Mouse (Mus musculus) midbrain, embryonic 12.5 days (tissue): ENCODE measurements around the gene Sytl1. TPM values are rescaled to one million over a fixed set of nuclear protein-coding genes. Genes with fewer than 3 reads are reported as not detected.

ENCODE experiments used
- ATAC-seq: fragments of 200-750 bp; cut with Nextera tagmentation; 2 replicates; pipeline ENCODE4 v1.8.0; 2017; ENCODE audit warnings: low read depth, moderate TSS enrichment, moderate library complexity; ENCODE audit not compliant: low FRiP score
- H3K27ac ChIP-seq: fragments of 300-500 bp; sonication (generic); replicated peaks from 2 replicates; pipeline ENCODE4 v1.5.1; 2016; ENCODE audit warnings: mild to moderate bottlenecking
- H3K27me3 ChIP-seq: fragments of 300-500 bp; sonication (generic); 2 replicates; pipeline ENCODE4 v1.6.1; 2016; ENCODE audit warnings: mild to moderate bottlenecking
- H3K36me3 ChIP-seq: fragments of 300-500 bp; sonication (generic); 2 replicates; pipeline ENCODE4 v1.6.1; 2016
- H3K4me1 ChIP-seq: fragments of 300-500 bp; sonication (generic); 2 replicates; pipeline ENCODE4 v1.6.1; 2016
- H3K4me2 ChIP-seq: fragments of 300-500 bp; sonication (generic); replicated peaks from 2 replicates; pipeline ENCODE4 v1.6.1; 2016; ENCODE audit warnings: mild to moderate bottlenecking, moderate library complexity
- H3K4me3 ChIP-seq: fragments of 300-500 bp; sonication (generic); 2 replicates; pipeline ENCODE4 v1.5.1; 2016; ENCODE audit warnings: mild to moderate bottlenecking
- H3K9ac ChIP-seq: fragments of 300-500 bp; sonication (generic); replicated peaks from 2 replicates; pipeline ENCODE4 v1.6.1; 2016; ENCODE audit warnings: mild to moderate bottlenecking, moderate library complexity
- H3K9me3 ChIP-seq: fragments of 300-500 bp; sonication (generic); 2 replicates; pipeline ENCODE4 v1.6.1; 2016; ENCODE audit warnings: mild to moderate bottlenecking
- WGBS: fragments of 180-500 bp; shearing (Covaris S2); methylation state at CpG from one replicate; pipeline ENCODE4 v1.1.7; 2016; 5-methylcytosine and 5-hydroxymethylcytosine counted together
- polyA plus RNA-seq: library from polyadenylated mRNA; unstranded; fragments of >200 nt; fragmentation: Nextera tagmentation; extraction: Ambion mirVana; gene quantifications from 2 replicates; pipeline ENCODE4 v1.2.1, GENCODE M21; 2016

Gene Sytl1
- polyA plus RNA-seq, result 1.3 and 1.8 TPM in 2 replicates

GRCm38 (mm10) chr4:133262882-133263281 is at the start of gene Sytl1:
TSS of gene Sytl1 (minus strand) at chr4:133263113.
- H3K4me2 ChIP-seq, result no peak within 1 kb of the TSS
- H3K27ac ChIP-seq, result no peak within 1 kb of the TSS
- no peaks in the 10 kb centered on the region for H3K4me1 ChIP-seq
- no peak for ATAC-seq
- peaks cover 48% of the 10 kb centered on the region for H3K36me3 ChIP-seq
- 41% methylated on average over 7 of the region's 7 CpGs for WGBS
- no peak within 1 kb of the TSS for H3K4me3 ChIP-seq
- H3K9me3 ChIP-seq, result 0 out of 2 replicates have a peak, but pooled peaks cover 4% of the 10 kb centered on the region
- H3K27me3 ChIP-seq, result peaks cover 10% of the 10 kb centered on the region
- H3K9ac ChIP-seq, result no peak within 1 kb of the TSS

GRCm38 (mm10) chr4:133309948-133310347 is 47.0 kb upstream of the Sytl1 start:
- no peak for ATAC-seq
- no peaks in the 10 kb centered on the region for H3K9me3 ChIP-seq
- H3K27me3 ChIP-seq, result no peaks in the 10 kb centered on the region
- H3K4me3 ChIP-seq, result no peak overlapping the region
- H3K4me1 ChIP-seq, result no peaks in the 10 kb centered on the region
- H3K27ac ChIP-seq, result no peak overlapping the region
- 0% methylated on average over 3 of the region's 3 CpGs for WGBS
- peaks cover 24% of the 10 kb centered on the region; the same call in 1 of the 2 replicates for H3K36me3 ChIP-seq
- no peak overlapping the region for H3K9ac ChIP-seq
- no peak overlapping the region for H3K4me2 ChIP-seq

GRCm38 (mm10) chr4:133307331-133307730 is 44.4 kb upstream of the Sytl1 start:
- no peak overlapping the region for H3K4me3 ChIP-seq
- H3K27ac ChIP-seq, result no peak overlapping the region
- no peaks in the 10 kb centered on the region for H3K4me1 ChIP-seq
- no peak for ATAC-seq
- H3K9me3 ChIP-seq, result no peaks in the 10 kb centered on the region
- no peaks in the 10 kb centered on the region for H3K27me3 ChIP-seq
- WGBS, result 36% methylated on average over 3 of the region's 3 CpGs
- H3K36me3 ChIP-seq, result peaks cover 16% of the 10 kb centered on the region; the same call in 1 of the 2 replicates
- no peak overlapping the region for H3K4me2 ChIP-seq
- no peak overlapping the region for H3K9ac ChIP-seq

DNA sequence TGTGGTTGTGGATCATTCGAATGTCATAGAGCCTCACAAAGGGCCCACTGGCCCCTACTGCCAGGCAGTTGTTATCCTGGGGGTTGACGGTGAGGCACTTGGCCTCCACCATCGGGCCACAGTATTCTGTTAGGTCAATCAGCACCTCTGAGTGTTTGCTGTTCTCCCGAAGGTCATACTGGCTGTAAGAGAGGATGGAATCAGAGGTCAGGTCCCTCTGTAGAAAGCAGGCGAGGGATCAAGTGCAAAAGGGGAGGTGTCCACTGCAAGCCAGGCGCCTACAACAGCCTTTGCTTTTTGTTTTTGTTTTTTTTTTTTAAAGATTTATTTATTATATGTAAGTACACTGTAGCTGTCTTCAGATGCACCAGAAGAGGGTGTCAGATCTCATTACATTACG is 42.9 kb upstream of the Sytl1 start:
- Histone ChIP-seq H3K4me2 (no peak overlapping the region), H3K4me3 (no peak overlapping the region), H3K9ac (no peak overlapping the region), H3K4me1 (no peaks in the 10 kb centered on the region), H3K36me3 (peaks cover 25% of the 10 kb centered on the region), H3K27ac (no peak overlapping the region), H3K27me3 (no peaks in the 10 kb centered on the region), H3K9me3 (no peaks in the 10 kb centered on the region)
- no peak for ATAC-seq
- 92% methylated on average over 7 of the region's 7 CpGs for WGBS

DNA sequence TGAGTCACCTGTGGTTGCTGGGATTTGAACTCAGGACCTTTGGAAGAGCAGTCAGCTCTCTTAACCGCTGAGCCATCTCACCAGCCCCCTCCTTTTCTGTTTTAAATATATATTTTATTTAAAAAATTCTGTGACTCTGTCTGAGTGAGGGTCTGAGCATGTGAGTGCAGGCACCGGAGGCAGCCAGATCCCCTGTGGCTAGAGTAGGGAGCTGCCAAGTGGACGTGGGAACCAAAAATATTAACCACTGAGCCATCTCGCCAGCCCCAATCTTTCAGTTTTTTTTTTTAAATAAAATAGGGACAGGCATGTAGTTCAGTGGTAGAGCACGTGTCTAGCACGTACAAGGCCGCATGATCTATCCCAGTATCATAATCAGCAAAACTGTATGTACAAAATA is 41.9 kb upstream of the Sytl1 start:
- Histone ChIP-seq H3K36me3 (peaks cover 36% of the 10 kb centered on the region), H3K27me3 (no peaks in the 10 kb centered on the region), H3K27ac (no peak overlapping the region), H3K9me3 (no peaks in the 10 kb centered on the region), H3K9ac (no peak overlapping the region), H3K4me2 (no peak overlapping the region), H3K4me1 (no peaks in the 10 kb centered on the region), H3K4me3 (no peak overlapping the region)
- ATAC-seq, result no peak
- WGBS, result 94% methylated on average over 7 of the region's 7 CpGs

DNA sequence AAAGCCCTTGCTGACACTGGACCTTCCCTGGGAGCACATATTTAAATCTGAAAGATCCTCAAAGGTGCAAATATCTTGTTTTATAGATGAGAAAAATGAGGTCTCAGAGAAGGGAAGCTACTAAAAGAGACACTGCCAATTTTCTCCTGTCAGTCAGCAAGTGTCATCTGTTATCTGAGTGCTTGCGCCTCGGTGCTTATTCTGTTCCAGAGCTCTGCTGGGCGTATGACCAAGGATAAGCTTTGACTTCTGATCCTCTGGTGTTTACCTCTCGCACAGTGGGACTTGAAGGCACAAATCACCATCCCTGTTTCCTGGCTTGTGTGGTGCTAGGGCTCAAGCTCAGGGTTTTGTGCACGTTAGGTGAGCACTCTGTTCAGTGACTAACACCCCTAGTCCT is 39.8 kb upstream of the Sytl1 start:
- no peak for ATAC-seq
- no peaks in the 10 kb centered on the region for H3K27me3 ChIP-seq
- H3K4me1 ChIP-seq, result peaks cover 7% of the 10 kb centered on the region
- H3K9ac ChIP-seq, result no peak overlapping the region
- H3K4me3 ChIP-seq, result no peak overlapping the region
- WGBS, result 86% methylated on average over 5 of the region's 5 CpGs
- H3K9me3 ChIP-seq, result no peaks in the 10 kb centered on the region
- H3K36me3 ChIP-seq, result peaks cover 36% of the 10 kb centered on the region
- H3K4me2 ChIP-seq, result no peak overlapping the region
- H3K27ac ChIP-seq, result no peak overlapping the region

DNA sequence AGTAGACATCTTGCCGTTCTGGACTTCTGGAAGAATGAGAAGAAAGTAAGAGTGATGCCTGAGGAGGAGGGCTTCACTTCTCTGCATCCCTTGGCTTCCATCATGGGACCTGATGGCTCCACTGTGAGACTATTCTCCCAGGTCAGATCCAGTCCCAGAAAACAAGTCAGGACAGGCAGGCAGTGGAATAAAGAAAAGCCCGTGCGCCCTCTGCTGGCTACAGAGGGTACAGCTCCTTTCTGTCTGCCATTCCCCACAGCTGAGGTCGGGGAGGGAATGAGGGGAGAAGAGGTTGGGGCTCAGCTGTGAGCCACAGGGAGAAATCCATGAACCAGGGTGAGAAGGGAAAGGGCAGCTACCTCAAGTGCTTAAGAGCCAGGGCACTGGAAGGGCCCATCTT is 38.9 kb upstream of the Sytl1 start:
- H3K36me3 ChIP-seq, result peaks cover 36% of the 10 kb centered on the region
- 25% methylated on average over 4 of the region's 4 CpGs for WGBS
- ATAC-seq, result 0 out of 2 replicates have a peak, but pooled peaks have one; percentile 21

GRCm38 (mm10) chr4:133300421-133300820 is 37.5 kb upstream of the Sytl1 start:
- Histone ChIP-seq H3K9me3 (no peaks in the 10 kb centered on the region), H3K27ac (no peak overlapping the region), H3K36me3 (peaks cover 41% of the 10 kb centered on the region), H3K4me1 (peaks cover 12% of the 10 kb centered on the region), H3K27me3 (no peaks in the 10 kb centered on the region), H3K4me3 (no peak overlapping the region), H3K4me2 (no peak overlapping the region), H3K9ac (no peak overlapping the region)
- WGBS, result 89% methylated on average over 11 of the region's 11 CpGs
- ATAC-seq, result no peak

More for the DNA sequence above, 38.9 kb upstream of the Sytl1 start:
- peaks cover 12% of the 10 kb centered on the region for H3K4me1 ChIP-seq
- no peak overlapping the region for H3K9ac ChIP-seq
- 0 out of 2 replicates have a peak overlapping the region, but pooled peaks have one; percentile 15 for H3K27ac ChIP-seq
- H3K27me3 ChIP-seq, result no peaks in the 10 kb centered on the region
- no peak overlapping the region for H3K4me3 ChIP-seq
- no peaks in the 10 kb centered on the region for H3K9me3 ChIP-seq
- no peak overlapping the region for H3K4me2 ChIP-seq

DNA sequence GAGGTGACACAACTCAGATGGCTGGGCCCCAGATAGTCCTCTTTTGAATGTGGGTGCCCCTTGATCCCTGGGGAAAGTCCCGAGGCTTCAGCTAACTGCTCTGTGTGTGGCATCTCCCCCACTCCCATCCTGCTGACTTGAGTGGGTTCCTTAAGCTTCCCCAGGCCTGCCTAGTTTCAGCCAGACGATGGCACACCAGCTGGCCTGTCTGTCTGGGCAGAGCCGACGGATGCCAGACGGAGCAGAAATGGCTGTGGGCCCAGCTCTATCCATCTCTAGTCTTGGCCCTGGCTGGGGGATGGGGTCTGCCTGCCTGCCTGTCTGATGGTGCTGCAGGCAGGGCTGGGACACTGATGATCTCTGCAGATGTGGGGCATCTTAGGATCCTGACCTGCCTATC is 36.8 kb upstream of the Sytl1 start:
- no peak for ATAC-seq
- peaks cover 12% of the 10 kb centered on the region for H3K4me1 ChIP-seq
- no peak overlapping the region for H3K4me3 ChIP-seq
- H3K27me3 ChIP-seq, result peaks cover 5% of the 10 kb centered on the region; the same call in 1 of the 2 replicates
- H3K27ac ChIP-seq, result 0 out of 2 replicates have a peak overlapping the region, but pooled peaks have one; percentile 12
- H3K4me2 ChIP-seq, result no peak overlapping the region
- peaks cover 48% of the 10 kb centered on the region for H3K36me3 ChIP-seq
- no peak overlapping the region for H3K9ac ChIP-seq
- WGBS, result 80% methylated on average over 5 of the region's 5 CpGs
- no peaks in the 10 kb centered on the region for H3K9me3 ChIP-seq

DNA sequence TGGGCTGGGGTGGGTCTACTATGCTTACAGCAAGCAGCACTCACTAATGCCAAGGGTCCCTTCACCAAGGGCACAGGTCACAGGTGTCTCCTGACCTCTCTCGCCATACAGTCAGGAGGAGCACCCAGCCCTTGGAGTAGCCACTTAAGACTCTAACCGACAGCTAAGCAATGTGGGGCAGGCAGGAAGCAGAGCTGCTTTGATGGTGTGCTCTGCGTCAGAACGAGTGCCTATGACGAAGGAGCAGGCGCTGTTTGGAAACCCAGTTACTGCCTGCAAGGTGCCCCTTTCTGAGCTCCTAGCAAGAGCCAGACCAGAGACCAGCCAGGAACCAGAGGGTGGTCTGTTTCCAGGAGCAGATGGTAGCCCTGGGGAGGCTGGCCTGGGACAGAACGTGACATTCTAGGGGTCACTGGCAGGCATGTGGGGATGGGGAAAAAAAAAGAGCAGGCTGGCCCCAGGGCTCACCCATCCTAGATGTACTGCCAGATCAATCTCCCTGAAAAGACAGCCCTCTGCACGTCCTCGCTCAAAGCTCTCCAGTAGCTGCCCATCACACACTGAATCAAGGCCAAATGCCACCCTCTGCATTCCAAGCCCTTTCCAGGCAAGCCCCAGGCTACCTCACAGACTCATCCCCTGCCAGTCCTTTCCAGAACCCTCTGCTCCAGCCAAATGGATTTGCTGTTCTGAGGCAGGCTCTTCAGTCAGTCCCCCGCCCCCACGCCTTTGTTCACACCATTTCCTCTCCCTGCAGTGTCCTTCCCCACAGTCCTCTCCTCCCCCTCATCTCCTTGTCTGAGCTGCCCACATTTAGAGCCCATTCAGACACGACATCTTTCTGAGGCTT is 35.8 kb upstream of the Sytl1 start:
- Histone ChIP-seq H3K27me3 (peaks cover 12% of the 10 kb centered on the region; the same call in 1 of the 2 replicates), H3K4me2 (no peak overlapping the region), H3K27ac (peak overlapping the region; percentile 55), H3K4me3 (no peak overlapping the region), H3K36me3 (peaks cover 49% of the 10 kb centered on the region), H3K9ac (peak overlapping the region; percentile 7; the same call in 1 of the 2 replicates), H3K4me1 (peaks cover 19% of the 10 kb centered on the region), H3K9me3 (no peaks in the 10 kb centered on the region)
- 36% methylated on average over 12 of the region's 12 CpGs for whole genome bisulfite sequencing
- ATAC-seq, result no peak

DNA sequence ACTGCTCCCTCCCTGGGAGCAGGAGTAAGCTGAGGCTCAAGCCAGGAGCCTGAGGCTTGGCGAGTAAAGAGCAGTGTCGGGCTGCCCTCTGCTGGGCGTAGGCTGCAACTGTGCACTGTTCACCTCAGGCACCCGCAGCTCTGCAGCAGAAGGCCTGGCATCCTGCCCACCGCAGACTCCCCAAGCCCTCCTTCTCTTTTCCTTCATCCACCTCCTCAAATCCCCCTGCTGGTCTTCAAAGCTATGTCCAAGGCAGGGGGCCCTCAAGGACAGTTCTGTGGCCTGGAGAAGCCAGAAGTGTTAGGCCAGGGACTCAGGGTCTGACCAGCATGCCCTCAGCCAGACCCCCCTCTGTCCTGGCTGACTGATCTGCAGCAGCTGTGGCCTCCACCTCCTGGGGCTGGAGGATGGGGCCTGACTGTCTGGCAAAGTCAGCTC is 34.9 kb upstream of the Sytl1 start:
- Histone ChIP-seq H3K36me3 (peaks cover 49% of the 10 kb centered on the region), H3K27ac (peak overlapping the region; percentile 55)
- WGBS, result 8% methylated on average over 5 of the region's 5 CpGs

DNA sequence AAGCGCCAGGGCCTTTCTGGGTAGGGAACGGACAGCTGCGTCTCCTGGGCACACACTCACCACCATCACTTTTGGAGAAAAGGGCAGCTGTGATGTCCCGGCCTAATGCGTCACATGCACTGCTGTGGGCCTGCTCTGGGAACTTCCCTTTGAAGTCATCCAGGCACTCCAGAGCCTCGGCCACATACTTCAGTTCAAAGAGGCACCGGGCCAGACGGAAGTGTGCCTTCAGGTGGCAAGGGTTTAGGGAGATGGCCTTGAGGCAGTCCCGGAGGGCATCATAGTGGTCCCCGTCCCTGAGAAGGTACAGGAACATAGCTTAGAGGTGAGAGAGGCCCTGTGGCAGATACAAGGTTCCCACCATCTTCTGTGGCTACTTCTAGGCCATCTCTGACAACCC is 34.4 kb upstream of the Sytl1 start:
- H3K9ac ChIP-seq, result no peak overlapping the region
- H3K4me3 ChIP-seq, result no peak overlapping the region
- peaks cover 49% of the 10 kb centered on the region for H3K36me3 ChIP-seq
- no peaks in the 10 kb centered on the region for H3K9me3 ChIP-seq
- H3K4me1 ChIP-seq, result peaks cover 33% of the 10 kb centered on the region
- ATAC-seq, result no peak
- no peak overlapping the region for H3K27ac ChIP-seq
- H3K27me3 ChIP-seq, result peaks cover 12% of the 10 kb centered on the region; the same call in 1 of the 2 replicates
- 71% methylated on average over 10 of the region's 10 CpGs for WGBS
- H3K4me2 ChIP-seq, result no peak overlapping the region

More for the DNA sequence above, 34.9 kb upstream of the Sytl1 start:
- Histone ChIP-seq H3K9ac (peak overlapping the region; percentile 26), H3K4me3 (no peak overlapping the region), H3K27me3 (peaks cover 12% of the 10 kb centered on the region; the same call in 1 of the 2 replicates), H3K4me2 (no peak overlapping the region), H3K9me3 (no peaks in the 10 kb centered on the region), H3K4me1 (peaks cover 28% of the 10 kb centered on the region)
- ATAC-seq, result peak; percentile 81
